Mouse (Mus musculus) heart, embryonic 12.5 days (tissue): ENCODE measurements around the gene Rasgef1b. TPM values are rescaled to one million over a fixed set of nuclear protein-coding genes. Genes with fewer than 3 reads are reported as not detected.

ENCODE experiments used
- ATAC-seq: fragments of 200-750 bp; cut with Nextera tagmentation; 2 replicates; pipeline ENCODE4 v1.8.0; 2017; ENCODE audit warnings: moderate TSS enrichment, moderate library complexity; ENCODE audit not compliant: insufficient number of reproducible peaks, low FRiP score
- H3K27ac ChIP-seq: fragments of 300-500 bp; sonication (generic); 2 replicates; pipeline ENCODE4 v1.5.1; 2016; ENCODE audit warnings: mild to moderate bottlenecking, moderate library complexity; ENCODE audit not compliant: poor library complexity, severe bottlenecking
- H3K27me3 ChIP-seq: fragments of 300-500 bp; sonication (generic); replicated peaks from 2 replicates; pipeline ENCODE4 v1.6.1; 2016; ENCODE audit warnings: mild to moderate bottlenecking, moderate library complexity
- H3K36me3 ChIP-seq: fragments of 300-500 bp; sonication (generic); 2 replicates; pipeline ENCODE4 v1.6.1; 2016; ENCODE audit warnings: mild to moderate bottlenecking, moderate library complexity
- H3K4me1 ChIP-seq: fragments of 300-500 bp; sonication (generic); replicated peaks from 2 replicates; pipeline ENCODE4 v1.6.1; 2016; ENCODE audit warnings: mild to moderate bottlenecking
- H3K4me2 ChIP-seq: fragments of 300-500 bp; sonication (generic); 2 replicates; pipeline ENCODE4 v1.6.1; 2016; ENCODE audit warnings: mild to moderate bottlenecking, moderate library complexity
- H3K4me3 ChIP-seq: fragments of 300-500 bp; sonication (generic); 2 replicates; pipeline ENCODE4 v1.5.1; 2016; ENCODE audit warnings: mild to moderate bottlenecking
- H3K9ac ChIP-seq: fragments of 300-500 bp; sonication (generic); 2 replicates; pipeline ENCODE4 v1.6.1; 2016; ENCODE audit warnings: mild to moderate bottlenecking, moderate library complexity
- H3K9me3 ChIP-seq: fragments of 300-500 bp; sonication (generic); replicated peaks from 2 replicates; pipeline ENCODE4 v1.6.1; 2016; ENCODE audit warnings: mild to moderate bottlenecking, moderate library complexity
- WGBS: fragments of 180-500 bp; shearing (Covaris S2); methylation state at CpG from one replicate; pipeline ENCODE4 v1.1.7; 2016; 5-methylcytosine and 5-hydroxymethylcytosine counted together
- polyA plus RNA-seq: library from polyadenylated mRNA; unstranded; fragments of >200 nt; fragmentation: Nextera tagmentation; extraction: Ambion mirVana; gene quantifications from 2 replicates; pipeline ENCODE4 v1.2.1, GENCODE M21; 2016

The Rasgef1b gene
- polyA plus RNA-seq, 1 experiment from 2014 or later: 44.7 TPM

DNA sequence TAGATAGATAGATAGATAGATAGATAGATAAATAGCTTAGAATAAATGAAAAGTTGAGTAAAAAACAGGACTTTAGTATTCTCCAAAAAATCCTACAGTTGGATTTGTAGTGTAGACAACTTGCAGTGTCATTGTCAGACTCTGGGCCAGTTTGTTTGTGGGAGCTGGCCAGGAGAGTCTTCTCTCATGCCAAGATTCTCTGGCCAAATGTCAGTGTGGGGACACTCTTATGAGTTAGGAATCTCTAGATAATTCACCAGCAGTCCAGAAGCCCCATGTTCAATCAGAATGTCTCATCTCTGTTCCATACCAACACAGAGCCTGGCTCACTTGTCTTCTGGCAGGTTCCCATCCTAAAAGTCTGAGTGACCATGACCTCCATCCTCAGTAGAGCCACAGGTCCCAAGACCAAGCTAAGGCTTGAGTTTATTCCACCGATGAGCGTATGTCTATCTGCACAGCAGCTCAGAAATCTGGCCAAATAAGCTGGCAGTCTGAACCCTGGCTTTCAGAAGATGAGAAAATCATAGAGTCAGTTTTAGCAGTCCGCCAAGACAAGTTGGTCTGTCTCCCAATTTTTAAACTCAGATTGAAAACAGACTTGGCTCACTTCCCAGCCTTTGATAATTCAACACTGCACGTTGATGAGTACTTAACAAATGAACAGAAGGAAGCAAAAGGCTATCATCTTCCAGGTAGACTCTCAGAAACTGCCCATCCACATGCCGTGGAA lies 143.5 kb downstream of the Rasgef1b start:
- H3K4me1 ChIP-seq: peaks cover 5% of the 10 kb centered on the region
- H3K4me2 ChIP-seq: no peak overlapping the region
- no peaks in the 10 kb centered on the region for H3K36me3 ChIP-seq
- no peak overlapping the region for H3K27ac ChIP-seq
- no peak for ATAC-seq
- WGBS: 71% methylated on average over 5 of the region's 5 CpGs
- H3K4me3 ChIP-seq: no peak overlapping the region
- H3K27me3 ChIP-seq: no peaks in the 10 kb centered on the region
- no peak overlapping the region for H3K9ac ChIP-seq
- no peaks in the 10 kb centered on the region for H3K9me3 ChIP-seq

DNA sequence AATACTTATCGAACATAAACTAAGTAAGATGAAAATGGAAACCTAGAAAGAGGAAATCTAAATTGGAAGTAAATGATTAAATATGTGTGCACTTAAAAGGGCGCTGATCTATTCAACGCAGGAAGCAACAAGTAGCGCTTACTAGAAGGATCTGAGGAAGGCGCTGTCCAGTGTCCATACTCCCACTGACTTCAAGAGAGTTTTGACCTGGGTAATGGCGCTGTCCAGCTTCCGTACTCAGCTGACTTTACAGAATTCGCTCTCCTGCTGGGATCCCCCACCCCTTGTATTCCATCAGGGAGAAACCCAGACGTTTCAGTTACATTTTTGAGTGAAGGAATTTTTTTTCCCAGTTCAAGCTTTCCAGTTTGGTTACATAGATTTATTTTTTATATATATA lies 144.6 kb downstream of the Rasgef1b start:
- no peaks in the 10 kb centered on the region for H3K36me3 ChIP-seq
- no peak overlapping the region for H3K27ac ChIP-seq
- H3K9me3 ChIP-seq: no peaks in the 10 kb centered on the region
- no peak overlapping the region for H3K4me3 ChIP-seq
- H3K9ac ChIP-seq: no peak overlapping the region
- H3K4me1 ChIP-seq: peaks cover 5% of the 10 kb centered on the region
- no peak overlapping the region for H3K4me2 ChIP-seq
- WGBS: 75% methylated on average over 9 of the region's 9 CpGs
- no peaks in the 10 kb centered on the region for H3K27me3 ChIP-seq
- ATAC-seq: no peak

DNA sequence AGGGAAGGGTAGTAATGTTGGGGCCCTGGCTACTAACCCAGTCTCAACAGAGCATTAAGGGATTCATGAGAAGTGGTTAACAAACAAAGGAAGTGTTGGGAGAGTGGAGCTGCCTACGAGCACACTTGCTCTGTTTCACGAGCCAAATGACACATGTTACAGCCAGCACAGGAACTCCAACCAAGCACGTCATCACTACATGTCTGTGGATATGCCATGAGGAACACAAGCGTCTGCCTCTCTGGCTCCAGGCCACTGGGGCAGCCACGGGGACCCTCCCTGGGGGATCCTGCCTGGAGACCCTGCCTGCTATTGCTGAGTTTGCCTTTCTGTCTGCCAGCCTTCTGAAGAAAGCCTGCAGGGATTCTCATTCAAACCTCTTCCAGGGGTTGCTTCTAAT lies 146.8 kb downstream of the Rasgef1b start:
- no peak overlapping the region for H3K4me2 ChIP-seq
- no peaks in the 10 kb centered on the region for H3K9me3 ChIP-seq
- WGBS: 28% methylated on average over 5 of the region's 5 CpGs
- no peak overlapping the region; the same call in 1 of the 2 replicates for H3K9ac ChIP-seq
- H3K36me3 ChIP-seq: no peaks in the 10 kb centered on the region
- H3K4me1 ChIP-seq: peaks cover 10% of the 10 kb centered on the region
- 0 out of 2 replicates have a peak, but pooled peaks have one; percentile 22 for ATAC-seq
- no peak overlapping the region for H3K4me3 ChIP-seq
- no peak overlapping the region for H3K27ac ChIP-seq
- H3K27me3 ChIP-seq: no peaks in the 10 kb centered on the region

DNA sequence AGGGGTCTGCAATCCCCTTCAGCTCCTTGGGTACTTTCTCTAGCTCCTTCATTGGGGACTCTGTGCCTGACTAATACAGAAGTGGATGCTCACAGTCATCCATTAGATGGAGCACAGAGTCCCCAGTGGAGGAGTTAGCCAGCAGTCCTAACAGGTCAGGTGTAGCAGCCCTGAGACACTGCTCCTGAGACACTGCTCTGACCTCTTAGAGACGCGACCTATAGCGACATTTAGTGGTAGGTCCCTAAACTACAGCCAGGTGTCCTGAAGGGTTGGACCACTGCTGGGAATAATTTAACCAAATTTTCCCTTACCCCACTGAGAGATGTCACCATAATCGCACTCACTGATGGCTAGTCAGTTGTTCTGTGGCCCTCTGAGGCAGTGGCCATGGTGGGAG lies 150.2 kb downstream of the Rasgef1b start:
- ATAC-seq: no peak; the same call in 1 of the 2 replicates
- Histone ChIP-seq H3K27ac (no peak overlapping the region), H3K4me2 (no peak overlapping the region), H3K9me3 (no peaks in the 10 kb centered on the region), H3K4me3 (no peak overlapping the region), H3K4me1 (peaks cover 24% of the 10 kb centered on the region), H3K27me3 (no peaks in the 10 kb centered on the region), H3K36me3 (no peaks in the 10 kb centered on the region), H3K9ac (no peak overlapping the region)
- WGBS: 7% methylated on average over 4 of the region's 4 CpGs

DNA sequence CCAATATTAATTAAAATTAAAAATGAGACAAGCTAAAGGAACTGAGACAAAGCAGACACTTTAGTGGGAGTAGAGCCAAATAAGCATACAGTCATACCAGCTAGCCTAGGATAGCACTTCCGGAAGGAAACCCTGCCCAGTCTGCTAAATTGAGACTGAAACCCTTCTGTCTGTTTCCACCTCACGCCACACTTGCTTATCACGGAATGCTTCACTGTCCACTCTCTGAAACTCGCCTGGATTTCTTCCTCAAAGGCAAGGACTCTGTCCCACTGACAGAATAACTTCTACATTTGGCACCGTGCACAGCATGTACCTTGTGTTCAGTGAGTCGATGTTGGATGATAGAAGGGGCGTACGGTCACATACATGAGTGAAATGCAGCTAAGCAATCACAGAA lies 153.0 kb downstream of the Rasgef1b start:
- Histone ChIP-seq H3K4me3 (no peak overlapping the region), H3K36me3 (no peaks in the 10 kb centered on the region), H3K9ac (no peak overlapping the region), H3K4me1 (peaks cover 30% of the 10 kb centered on the region), H3K4me2 (peak overlapping the region; percentile 33), H3K27ac (peak overlapping the region; percentile 70), H3K9me3 (no peaks in the 10 kb centered on the region), H3K27me3 (no peaks in the 10 kb centered on the region)
- WGBS: 14% methylated on average over 8 of the region's 8 CpGs
- peak; percentile 68 for ATAC-seq

DNA sequence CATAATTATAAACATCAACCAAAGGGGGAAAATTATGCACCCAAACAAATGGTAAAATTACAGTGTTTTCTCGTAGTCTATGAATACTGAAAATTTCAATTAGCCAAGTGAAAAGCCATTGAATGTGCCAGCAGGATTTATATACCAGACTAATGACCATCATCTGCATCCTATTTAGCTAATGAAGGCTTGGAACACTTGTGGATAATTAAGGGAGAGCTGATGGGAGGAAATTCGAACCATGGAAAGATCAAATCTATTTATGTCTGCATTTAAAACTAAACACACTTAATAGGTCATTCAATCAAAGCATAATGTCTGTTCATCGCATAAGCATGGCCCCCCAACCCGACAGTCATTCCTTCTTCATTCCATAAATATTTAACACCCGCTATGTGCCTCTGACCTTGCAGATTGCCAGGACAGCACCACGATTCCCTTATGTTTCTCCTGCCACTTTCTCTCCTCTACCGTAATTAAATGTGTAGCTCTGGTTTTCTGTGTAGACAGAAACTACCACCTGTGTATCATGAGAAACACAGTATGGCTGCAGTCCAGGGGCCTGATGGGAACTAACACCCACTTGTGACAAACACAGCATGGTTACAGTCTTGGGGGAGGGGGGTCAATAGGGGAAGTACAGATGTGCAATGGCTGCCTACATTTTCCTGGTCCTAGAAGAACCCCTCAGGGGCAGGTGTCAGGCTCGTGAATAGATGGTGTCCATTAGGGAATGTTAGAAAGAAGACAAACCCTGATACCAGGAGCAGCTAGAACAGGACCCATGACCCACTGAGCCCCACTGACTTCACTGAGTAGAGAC lies 164.2 kb downstream of the Rasgef1b start:
- no peak overlapping the region for H3K27ac ChIP-seq

DNA sequence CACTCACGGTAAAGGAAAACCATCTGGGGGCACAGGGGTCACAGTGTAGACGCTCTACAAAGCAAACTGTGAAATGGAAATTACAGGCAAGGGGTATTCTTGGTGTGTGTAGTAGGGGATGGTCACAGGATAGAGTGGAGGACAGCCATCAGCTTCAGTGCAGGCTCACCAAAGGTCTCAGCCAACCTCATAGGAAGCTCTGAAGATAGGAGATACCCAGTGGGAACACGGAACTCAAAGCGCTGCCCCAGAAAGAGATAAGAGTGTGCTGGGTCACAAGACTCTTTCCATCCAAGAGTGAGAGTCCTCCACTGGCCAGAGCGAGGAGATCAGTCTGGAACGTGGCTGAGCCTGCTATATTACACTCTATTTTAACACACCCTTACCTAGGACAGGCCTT lies 166.8 kb downstream of the Rasgef1b start:
- 36% methylated on average over 6 of the region's 6 CpGs for WGBS
- H3K4me1 ChIP-seq: peaks cover 29% of the 10 kb centered on the region

More for the DNA sequence above, 164.2 kb downstream of the Rasgef1b start:
- Histone ChIP-seq H3K36me3 (no peaks in the 10 kb centered on the region), H3K27me3 (no peaks in the 10 kb centered on the region), H3K9me3 (no peaks in the 10 kb centered on the region), H3K9ac (no peak overlapping the region), H3K4me2 (no peak overlapping the region), H3K4me3 (no peak overlapping the region), H3K4me1 (peaks cover 24% of the 10 kb centered on the region)
- WGBS: 66% methylated on average over 8 of the region's 8 CpGs
- ATAC-seq: no peak

DNA sequence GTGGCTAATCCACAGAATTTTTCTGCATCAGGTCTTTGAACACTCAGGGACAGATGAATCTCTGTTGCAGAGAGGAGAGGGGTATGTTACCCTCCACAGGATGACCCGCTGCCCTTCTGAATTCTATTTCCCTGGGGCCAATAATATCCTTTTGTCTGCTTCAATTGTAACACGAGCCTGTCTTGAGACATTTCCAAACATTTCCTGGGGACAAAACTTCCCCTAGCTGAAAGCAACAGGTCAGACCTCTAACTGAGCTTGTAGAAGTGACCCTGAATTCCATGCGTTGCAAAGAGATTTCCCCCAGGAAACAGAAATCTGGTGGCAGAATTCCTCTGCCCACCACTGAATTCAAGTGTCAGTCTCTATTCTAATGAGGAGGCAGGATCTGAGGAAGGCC lies 169.1 kb downstream of the Rasgef1b start:
- 0 out of 2 replicates have a peak overlapping the region, but pooled peaks have one; percentile 14 for H3K9ac ChIP-seq
- no peaks in the 10 kb centered on the region for H3K9me3 ChIP-seq
- 43% methylated on average over 3 of the region's 3 CpGs for WGBS
- no peak for ATAC-seq
- no peak overlapping the region for H3K4me2 ChIP-seq
- no peaks in the 10 kb centered on the region for H3K36me3 ChIP-seq
- H3K4me3 ChIP-seq: no peak overlapping the region
- no peaks in the 10 kb centered on the region for H3K27me3 ChIP-seq
- H3K4me1 ChIP-seq: peaks cover 26% of the 10 kb centered on the region
- H3K27ac ChIP-seq: no peak overlapping the region

More for the DNA sequence above, 166.8 kb downstream of the Rasgef1b start:
- Histone ChIP-seq H3K9me3 (no peaks in the 10 kb centered on the region), H3K36me3 (no peaks in the 10 kb centered on the region), H3K9ac (no peak overlapping the region), H3K27me3 (no peaks in the 10 kb centered on the region), H3K4me3 (no peak overlapping the region), H3K4me2 (no peak overlapping the region), H3K27ac (no peak overlapping the region)
- peak; percentile 42; the same call in 1 of the 2 replicates for ATAC-seq

DNA sequence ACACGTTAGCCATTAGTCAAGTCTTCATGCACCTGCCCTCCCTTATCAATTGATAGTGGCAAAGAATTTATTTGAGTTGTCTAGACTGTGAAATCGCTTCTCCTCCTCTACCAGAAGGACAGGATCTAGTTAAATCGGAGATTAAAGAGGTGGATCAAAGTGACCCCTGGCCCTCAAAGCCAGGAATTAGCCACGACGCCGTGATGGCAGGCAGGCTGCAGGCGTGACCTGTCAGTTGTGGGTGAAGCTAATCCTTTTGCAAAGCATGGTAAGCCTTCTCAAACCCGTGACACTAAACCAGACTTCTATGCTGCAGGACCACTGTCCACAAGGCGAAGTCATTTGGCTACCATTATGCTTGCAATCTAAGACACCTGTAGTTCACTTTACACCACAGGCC lies 170.6 kb downstream of the Rasgef1b start:
- H3K4me2 ChIP-seq: no peak overlapping the region
- H3K27me3 ChIP-seq: no peaks in the 10 kb centered on the region
- no peak overlapping the region for H3K4me3 ChIP-seq
- no peaks in the 10 kb centered on the region for H3K9me3 ChIP-seq
- H3K9ac ChIP-seq: no peak overlapping the region
- no peak for ATAC-seq
- no peak overlapping the region for H3K27ac ChIP-seq
- H3K36me3 ChIP-seq: no peaks in the 10 kb centered on the region
- WGBS: 69% methylated on average over 9 of the region's 9 CpGs
- H3K4me1 ChIP-seq: peaks cover 24% of the 10 kb centered on the region

DNA sequence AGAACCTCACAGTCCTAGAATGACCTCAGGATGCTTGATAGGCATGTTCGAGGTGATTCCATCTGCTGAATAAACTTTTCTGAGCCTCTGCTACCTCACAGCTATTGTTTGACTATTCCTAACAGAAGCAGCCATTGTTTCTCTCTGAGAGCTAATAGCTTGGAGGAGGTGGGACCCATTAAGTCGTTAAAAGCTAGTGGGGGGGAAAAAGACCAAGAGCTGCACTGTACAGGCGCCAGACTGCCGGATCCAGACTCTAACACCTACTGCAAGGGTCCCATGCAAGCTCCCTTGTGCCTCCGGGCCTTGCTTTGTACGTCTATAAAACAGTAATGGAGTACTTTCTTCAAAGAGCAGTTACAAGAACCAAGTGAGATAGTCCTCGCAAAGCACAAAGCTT lies 176.2 kb downstream of the Rasgef1b start:
- Histone ChIP-seq H3K9ac (no peak overlapping the region), H3K27ac (no peak overlapping the region), H3K36me3 (no peaks in the 10 kb centered on the region), H3K27me3 (no peaks in the 10 kb centered on the region), H3K4me2 (no peak overlapping the region), H3K4me1 (peaks cover 8% of the 10 kb centered on the region), H3K4me3 (no peak overlapping the region), H3K9me3 (no peaks in the 10 kb centered on the region)
- ATAC-seq: no peak
- 59% methylated on average over 7 of the region's 7 CpGs for WGBS

DNA sequence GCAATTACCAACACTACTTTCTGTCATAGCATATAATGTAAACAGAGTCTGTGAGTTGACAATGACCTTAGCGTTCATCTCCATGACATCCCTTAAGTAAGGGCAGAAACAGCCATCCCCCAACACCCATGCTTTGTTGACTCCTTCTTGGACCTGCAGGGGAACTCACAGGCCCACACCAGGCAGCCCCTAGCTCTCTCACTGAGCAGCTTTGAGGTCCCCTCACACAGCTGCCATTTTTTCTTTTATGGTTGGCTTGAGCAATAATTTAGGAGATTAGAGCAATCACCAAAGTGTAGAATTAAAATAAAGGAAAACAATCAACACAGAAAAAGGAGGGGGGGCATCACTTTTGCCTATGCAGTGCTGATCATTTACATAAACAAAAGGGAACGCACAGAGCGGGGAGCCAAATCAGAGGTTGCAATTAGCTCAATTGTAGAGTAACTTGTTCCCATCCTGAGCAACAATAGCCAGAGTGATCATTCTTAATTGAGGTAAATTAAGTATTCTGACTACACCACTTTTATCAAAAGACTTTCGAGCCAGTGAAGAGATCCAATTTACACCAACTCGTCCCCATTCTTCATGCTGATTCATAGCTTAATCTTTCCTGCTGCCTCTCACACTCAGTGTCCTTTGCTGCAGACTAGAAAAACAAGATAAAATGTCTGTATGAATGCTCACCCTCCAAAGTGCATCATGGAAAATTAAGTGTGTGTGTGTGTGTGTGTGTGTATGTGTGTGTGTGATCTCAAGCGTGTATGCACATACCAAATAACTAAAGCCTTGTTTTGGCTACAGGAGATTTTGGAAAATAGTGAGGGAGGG lies 184.0 kb downstream of the Rasgef1b start:
- Histone ChIP-seq H3K4me3 (no peak overlapping the region), H3K27me3 (no peaks in the 10 kb centered on the region), H3K4me2 (no peak overlapping the region), H3K27ac (no peak overlapping the region), H3K9ac (no peak overlapping the region), H3K9me3 (no peaks in the 10 kb centered on the region), H3K4me1 (peaks cover 24% of the 10 kb centered on the region), H3K36me3 (no peaks in the 10 kb centered on the region)
- peak; percentile 55; the same call in 1 of the 2 replicates for ATAC-seq
- 52% methylated on average over 6 of the region's 6 CpGs for WGBS
